Mouse (Mus musculus) G1E-ER4 (cell line): Measurements from ENCODE around the gene Svip. TPM values are rescaled to one million over a fixed set of nuclear protein-coding genes. Genes with fewer than 3 reads are reported as not detected.

ENCODE experiments used
- GATA1 ChIP-seq: IDR thresholded peaks from one replicate; pipeline ENCODE4 v1.8.0; 2012; ENCODE audit warnings: low read length, inconsistent platforms
- polyA plus RNA-seq: library from polyadenylated mRNA; stranded (reverse); fragments of >175 nt; gene quantifications from 2 replicates; pipeline ENCODE4 v1.2.3, GENCODE M21; 2012

The Svip gene
- polyA plus RNA-seq, 1 experiment = 50.1 TPM

DNA sequence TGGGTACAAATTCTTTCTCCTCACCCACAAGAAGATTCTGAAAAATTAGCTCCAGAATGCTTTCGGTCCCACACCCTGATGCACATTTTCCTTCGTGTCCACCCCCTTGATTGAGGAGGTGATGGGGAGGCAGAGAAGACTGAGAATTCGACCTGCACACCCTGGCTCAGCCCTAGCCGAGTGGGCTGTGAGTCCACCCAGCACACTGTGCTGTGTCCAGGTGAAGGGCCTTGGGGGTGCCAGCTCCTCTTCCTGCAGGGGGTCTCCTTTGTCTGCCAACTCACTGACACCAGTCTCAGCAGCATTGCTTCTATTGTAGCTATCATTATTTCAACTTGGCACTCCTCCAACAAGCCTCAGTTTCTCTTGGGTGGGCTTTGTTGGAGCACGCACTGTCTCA, 32.7 kb downstream of the Svip start:
- no peak for TF ChIP-seq GATA1

DNA sequence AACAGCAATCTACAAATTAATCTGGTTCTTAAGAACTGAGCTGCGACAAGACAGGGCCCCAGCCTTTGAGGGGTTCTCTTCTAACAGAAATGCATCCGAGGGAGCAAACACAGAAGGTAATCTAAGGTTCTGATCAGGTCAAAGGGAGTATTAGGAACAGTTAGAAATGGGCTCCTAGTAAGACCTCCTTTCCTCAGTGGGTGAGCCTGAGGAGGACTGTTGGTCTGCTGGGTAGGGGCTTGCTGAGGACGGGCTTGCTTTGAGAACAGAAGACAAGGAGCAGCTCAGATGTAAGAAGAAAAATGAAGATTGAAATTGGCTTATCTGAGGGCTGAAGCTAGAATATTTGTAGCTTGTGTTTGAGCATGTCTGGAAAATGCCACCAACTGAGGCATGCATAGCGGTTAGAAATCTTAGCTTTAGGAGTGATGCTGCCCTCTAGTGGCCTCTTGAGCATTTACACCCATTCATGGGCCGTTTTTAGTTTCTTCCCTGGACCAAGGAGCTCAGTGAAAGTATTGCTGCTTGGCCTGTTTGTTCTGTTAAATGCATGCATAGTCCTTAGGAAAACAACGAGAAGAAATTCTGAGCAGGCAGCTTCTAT, 33.5 kb downstream of the Svip start:
- TF ChIP-seq GATA1 = no peak

- TF ChIP-seq GATA1 = no peak
Measured at GRCm38 (mm10) chr7:51969379-51969778, 36.4 kb downstream of the Svip start.

DNA sequence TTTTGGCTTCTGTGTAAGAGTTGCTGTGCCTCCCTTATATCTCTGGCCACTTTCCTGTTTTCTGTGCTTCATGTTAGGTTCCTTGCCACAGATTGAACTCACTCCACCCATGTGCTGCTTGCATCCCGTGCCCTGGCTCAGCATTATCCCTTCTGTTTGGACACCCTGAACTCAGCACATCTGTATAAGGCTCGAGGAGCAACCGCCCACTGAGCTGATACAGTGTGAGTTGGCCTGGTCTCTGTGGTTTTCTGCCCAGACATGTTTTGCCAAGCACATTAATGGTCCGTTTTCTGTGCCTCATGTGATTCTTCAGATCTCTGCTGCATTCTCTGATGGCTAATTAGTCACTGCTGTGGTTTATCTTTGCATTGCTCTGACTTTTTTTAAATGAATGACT, 38.2 kb downstream of the Svip start:
- no peak for TF ChIP-seq GATA1

- TF ChIP-seq GATA1 = no peak
Measured at GRCm38 (mm10) chr7:51964681-51965080, 41.1 kb downstream of the Svip start.

GRCm38 (mm10) chr7:51962219-51962952, 43.4 kb downstream of the Svip start:
- TF ChIP-seq GATA1 = no peak

DNA sequence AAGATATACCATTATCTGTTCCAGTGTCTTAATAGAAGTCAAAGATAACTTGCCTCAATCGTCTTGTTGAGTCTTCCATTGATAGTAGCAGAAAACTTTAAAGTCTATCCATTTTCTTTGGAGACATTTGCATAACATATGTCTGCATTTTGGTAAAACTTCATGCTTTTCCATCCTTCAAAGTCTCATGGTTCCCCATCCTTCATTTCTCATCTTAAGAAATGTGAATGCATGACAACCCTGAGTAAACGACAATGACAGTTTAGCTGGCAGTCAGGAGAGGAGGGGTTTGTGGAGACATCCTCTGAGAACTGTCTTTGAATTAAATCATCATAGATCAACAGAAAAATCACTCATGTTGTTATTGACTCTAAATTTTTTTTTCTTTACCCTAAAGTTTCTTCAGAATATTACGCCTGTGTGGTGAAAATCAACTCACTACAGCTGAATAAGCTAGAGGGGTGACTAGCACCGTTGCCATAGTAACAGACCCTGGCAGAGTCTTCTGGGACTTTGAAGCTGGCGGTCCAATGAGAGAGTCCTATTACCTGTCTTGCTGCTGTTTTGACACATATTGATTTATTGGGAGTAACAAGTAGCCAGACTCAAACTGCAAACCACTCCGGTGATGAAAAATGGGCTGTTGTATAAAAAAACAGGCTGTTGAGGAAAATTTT, 45.0 kb downstream of the Svip start:
- no peak for TF ChIP-seq GATA1

DNA sequence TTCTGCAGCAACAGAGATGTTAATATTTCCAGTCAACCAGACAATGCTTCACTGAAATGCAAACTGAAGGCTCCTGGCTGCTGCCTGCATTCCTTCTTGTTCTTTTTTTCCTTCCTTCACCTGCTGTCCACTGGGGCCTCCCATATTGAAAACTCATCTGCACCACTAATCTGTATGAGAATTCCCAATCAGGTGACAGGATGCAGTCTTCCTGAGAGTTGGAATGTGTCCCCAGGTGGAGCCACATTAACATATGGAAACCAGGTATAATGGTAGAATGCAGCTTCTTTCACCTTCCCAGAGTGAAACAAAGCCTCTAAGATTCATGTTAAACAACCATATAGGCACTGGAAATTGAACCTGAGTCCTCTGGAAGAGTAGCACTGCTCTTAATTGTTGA, 48.1 kb downstream of the Svip start:
- no peak for TF ChIP-seq GATA1

GRCm38 (mm10) chr7:51955424-51956041, 50.3 kb downstream of the Svip start:
- no peak for TF ChIP-seq GATA1

Other genes starting within 250 kb of the Svip start
- 1.0 and 2.7 TPM in 2 replicates for gene Gas2, start 144.0 kb downstream of the Svip start, polyA plus RNA-seq
- gene Fancf, start 143.8 kb downstream of the Svip start, polyA plus RNA-seq = 19.1 and 24.4 TPM in 2 replicates
- not detected in 2 replicates for gene 1700015G11Rik, start 9.7 kb upstream of the Svip start, polyA plus RNA-seq